Mouse (Mus musculus): Measurements from ENCODE around the gene Gm11569. TPM values are rescaled to one million over a fixed set of nuclear protein-coding genes. Genes with fewer than 3 reads are reported as not detected.
"Not testable (repeated sequence)": the region's sequence is repeated elsewhere in the genome, so short reads cannot be mapped to it uniquely, and the experiment has no call there.

The Gm11569 gene
- not detected in 2 replicates for total RNA-seq (2014; fragmentation: Nextera tagmentation)
- not detected in 2 replicates for total RNA-seq (2017)
- polyA plus RNA-seq (2012): not detected in 2 replicates

GRCm38 (mm10) chr11:99798832-99799231, at the start of gene Gm11569:
TSS of gene Gm11569 (minus strand) at chr11:99798932.
- not testable (repeated sequence) for ATAC-seq (ENCODE audit: extremely low read depth, insufficient number of reproducible peaks, low FRiP score, poor library complexity, severe bottlenecking); H3K4me1 ChIP-seq (ENCODE audit: insufficient read depth, low read depth, low read length); H3K36me3 ChIP-seq (replicated peaks); H3K27me3 ChIP-seq (ENCODE audit: insufficient read depth, low read length); H3K4me3 ChIP-seq (ENCODE audit: low read depth, low read length); H3K9me3 ChIP-seq (replicated peaks); DNase-seq (ENCODE audit: low spot score)

- H3K4me1 ChIP-seq (ENCODE audit: insufficient read depth, low read depth, low read length): no peaks in the 10 kb centered on the region
- peaks cover 18% of the 10 kb centered on the region for H3K9me3 ChIP-seq (replicated peaks)
- no peak for DNase-seq (ENCODE audit: low spot score)
- 0 out of 2 replicates have a peak overlapping the region, but pooled peaks have one; percentile 4 for H3K4me3 ChIP-seq (ENCODE audit: low read depth, low read length)
- no peaks in the 10 kb centered on the region for H3K36me3 ChIP-seq (replicated peaks)
- no peak for ATAC-seq (ENCODE audit: extremely low read depth, insufficient number of reproducible peaks, low FRiP score, poor library complexity, severe bottlenecking)
- no peak for TF ChIP-seq CTCF (IDR thresholded peaks at IDR 0.05; ENCODE audit: low read depth, low read length)
- TF ChIP-seq GATA1 (IDR thresholded peaks at IDR 0.05; ENCODE audit: borderline replicate concordance, low read length): no peak
- no peak for TF ChIP-seq TAL1 (conservative IDR thresholded peaks at IDR 0.05; ENCODE audit: low read depth, low read length)
- TF ChIP-seq POLR2AphosphoS5 (IDR thresholded peaks at IDR 0.05; ENCODE audit: insufficient replicate concordance, low read depth, low read length): no peak
- no peak for TF ChIP-seq GATA2 (IDR thresholded peaks at IDR 0.05; ENCODE audit: borderline replicate concordance, low read depth, low read length)
- no peaks in the 10 kb centered on the region for H3K27me3 ChIP-seq (ENCODE audit: insufficient read depth, low read length)
These were observed 48.0 kb upstream of the Gm11569 start for GRCm38 (mm10) chr11:99846746-99847145.

- ATAC-seq (ENCODE audit: extremely low read depth, insufficient number of reproducible peaks, low FRiP score, poor library complexity, severe bottlenecking) (no peak), DNase-seq (ENCODE audit: low spot score) (no peak)
- Histone ChIP-seq H3K27me3 (ENCODE audit: insufficient read depth, low read length) (no peaks in the 10 kb centered on the region), H3K36me3 (replicated peaks) (no peaks in the 10 kb centered on the region), H3K4me3 (ENCODE audit: low read depth, low read length) (no peak overlapping the region), H3K9me3 (replicated peaks) (peaks cover 26% of the 10 kb centered on the region), H3K4me1 (ENCODE audit: insufficient read depth, low read depth, low read length) (no peaks in the 10 kb centered on the region)
- TF ChIP-seq CTCF (IDR thresholded peaks at IDR 0.05; ENCODE audit: low read depth, low read length) (no peak), POLR2AphosphoS5 (IDR thresholded peaks at IDR 0.05; ENCODE audit: insufficient replicate concordance, low read depth, low read length) (no peak), TAL1 (conservative IDR thresholded peaks at IDR 0.05; ENCODE audit: low read depth, low read length) (no peak), GATA1 (IDR thresholded peaks at IDR 0.05; ENCODE audit: borderline replicate concordance, low read length) (no peak), GATA2 (IDR thresholded peaks at IDR 0.05; ENCODE audit: borderline replicate concordance, low read depth, low read length) (no peak)
These were observed 43.5 kb upstream of the Gm11569 start for GRCm38 (mm10) chr11:99842185-99842584.

- no peak for DNase-seq (ENCODE audit: low spot score)
- TF ChIP-seq CTCF (IDR thresholded peaks at IDR 0.05; ENCODE audit: low read depth, low read length) (no peak), POLR2AphosphoS5 (IDR thresholded peaks at IDR 0.05; ENCODE audit: insufficient replicate concordance, low read depth, low read length) (no peak), GATA2 (IDR thresholded peaks at IDR 0.05; ENCODE audit: borderline replicate concordance, low read depth, low read length) (no peak), GATA1 (IDR thresholded peaks at IDR 0.05; ENCODE audit: borderline replicate concordance, low read length) (no peak), TAL1 (conservative IDR thresholded peaks at IDR 0.05; ENCODE audit: low read depth, low read length) (no peak)
- Histone ChIP-seq H3K4me1 (ENCODE audit: insufficient read depth, low read depth, low read length) (no peaks in the 10 kb centered on the region), H3K4me3 (ENCODE audit: low read depth, low read length) (peak within 1 kb of the TSS; percentile 11; the same call in 1 of the 2 replicates), H3K9me3 (replicated peaks) (peaks cover 22% of the 10 kb centered on the region), H3K27me3 (ENCODE audit: insufficient read depth, low read length) (no peaks in the 10 kb centered on the region), H3K36me3 (replicated peaks) (no peaks in the 10 kb centered on the region)
- ATAC-seq (ENCODE audit: extremely low read depth, insufficient number of reproducible peaks, low FRiP score, poor library complexity, severe bottlenecking): no peak
These were observed 39.2 kb upstream of the Gm11569 start, which contains the start of gene 2300003K06Rik for GRCm38 (mm10) chr11:99837966-99838365. TSS of gene 2300003K06Rik (minus strand) at chr11:99838066.

GRCm38 (mm10) chr11:99815566-99815965, 16.8 kb upstream of the Gm11569 start, which contains the start of gene Gm11564:
TSS of gene Gm11564 (minus strand) at chr11:99815666.
- not testable (repeated sequence) for H3K4me1 ChIP-seq (ENCODE audit: insufficient read depth, low read depth, low read length); H3K27me3 ChIP-seq (ENCODE audit: insufficient read depth, low read length); ATAC-seq (ENCODE audit: extremely low read depth, insufficient number of reproducible peaks, low FRiP score, poor library complexity, severe bottlenecking); H3K36me3 ChIP-seq (replicated peaks); DNase-seq (ENCODE audit: low spot score)
- Histone ChIP-seq H3K4me3 (ENCODE audit: low read depth, low read length) (peak within 1 kb of the TSS; percentile 10; the same call in 1 of the 2 replicates), H3K9me3 (replicated peaks) (peaks cover 11% of the 10 kb centered on the region)

- not testable (repeated sequence) for H3K36me3 ChIP-seq (replicated peaks); H3K9me3 ChIP-seq (replicated peaks); H3K27me3 ChIP-seq (ENCODE audit: insufficient read depth, low read length); H3K4me1 ChIP-seq (ENCODE audit: insufficient read depth, low read depth, low read length); H3K4me3 ChIP-seq (ENCODE audit: low read depth, low read length); ATAC-seq (ENCODE audit: extremely low read depth, insufficient number of reproducible peaks, low FRiP score, poor library complexity, severe bottlenecking); DNase-seq (ENCODE audit: low spot score)
These were observed 11.1 kb upstream of the Gm11569 start, which contains the start of gene Krtap4-13 for GRCm38 (mm10) chr11:99809792-99810191. TSS of gene Krtap4-13 (minus strand) at chr11:99809892.

- H3K27me3 ChIP-seq (ENCODE audit: insufficient read depth, low read length); ATAC-seq (ENCODE audit: extremely low read depth, insufficient number of reproducible peaks, low FRiP score, poor library complexity, severe bottlenecking); H3K4me3 ChIP-seq (ENCODE audit: low read depth, low read length); H3K9me3 ChIP-seq (replicated peaks); H3K36me3 ChIP-seq (replicated peaks); H3K4me1 ChIP-seq (ENCODE audit: insufficient read depth, low read depth, low read length); DNase-seq (ENCODE audit: low spot score): not testable (repeated sequence)
These were observed 5.6 kb upstream of the Gm11569 start, which contains the start of gene Gm11554 for GRCm38 (mm10) chr11:99804346-99804745. TSS of gene Gm11554 (minus strand) at chr11:99804446.

Data from G1E (cell line).